Mouse (Mus musculus) forebrain, embryonic 15.5 days (tissue): ENCODE results near the gene Fam178b. TPM values are rescaled to one million over a fixed set of nuclear protein-coding genes. Genes with fewer than 3 reads are reported as not detected.
"Not testable (repeated sequence)": the region's sequence is repeated elsewhere in the genome, so short reads cannot be mapped to it uniquely, and the experiment has no call there.

Experiments used
- ATAC-seq: fragments of 200-750 bp; cut with Nextera tagmentation; replicated peaks from 2 replicates; pipeline ENCODE4 v1.8.0; 2017; ENCODE audit warnings: mild to moderate bottlenecking, moderate TSS enrichment, moderate library complexity
- H3K27ac ChIP-seq: fragments of 300-500 bp; sonication (generic); replicated peaks from 2 replicates; pipeline ENCODE4 v1.5.1; 2015; ENCODE audit warnings: mild to moderate bottlenecking, inconsistent platforms
- H3K27me3 ChIP-seq: fragments of 300-500 bp; sonication (generic); 2 replicates; pipeline ENCODE4 v1.6.1; 2015; ENCODE audit warnings: inconsistent platforms
- H3K36me3 ChIP-seq: fragments of 300-500 bp; sonication (generic); 2 replicates; pipeline ENCODE4 v1.6.1; 2015; ENCODE audit warnings: mild to moderate bottlenecking, inconsistent platforms
- H3K4me1 ChIP-seq: fragments of 300-500 bp; sonication (generic); 2 replicates; pipeline ENCODE4 v1.6.1; 2015; ENCODE audit warnings: inconsistent platforms
- H3K4me2 ChIP-seq: fragments of 300-500 bp; sonication (generic); replicated peaks from 2 replicates; pipeline ENCODE4 v1.6.1; 2015; ENCODE audit warnings: mild to moderate bottlenecking, inconsistent platforms
- H3K4me3 ChIP-seq: fragments of 300-500 bp; sonication (generic); 2 replicates; pipeline ENCODE4 v1.5.1; 2015; ENCODE audit warnings: mild to moderate bottlenecking, inconsistent platforms
- H3K9ac ChIP-seq: fragments of 300-500 bp; sonication (generic); replicated peaks from 2 replicates; pipeline ENCODE4 v1.6.1; 2015; ENCODE audit warnings: mild to moderate bottlenecking, inconsistent platforms
- H3K9me3 ChIP-seq: fragments of 300-500 bp; sonication (generic); 2 replicates; pipeline ENCODE4 v1.6.1; 2016; ENCODE audit warnings: inconsistent platforms
- WGBS: fragments of 180-500 bp; shearing (Covaris S2); methylation state at CpG from one replicate; pipeline ENCODE4 v1.1.7; 2015; ENCODE audit warnings: mixed read lengths; 5-methylcytosine and 5-hydroxymethylcytosine counted together
- polyA plus RNA-seq: library from polyadenylated mRNA; unstranded; fragments of >200 nt; fragmentation: Nextera tagmentation; extraction: Ambion mirVana; gene quantifications from 2 replicates; pipeline ENCODE4 v1.2.1, GENCODE M21; 2015

Fam178b gene
- polyA plus RNA-seq, 1 experiment from 2014 or later, result not detected

- Histone ChIP-seq H3K27ac (no peak overlapping the region), H3K27me3 (no peaks in the 10 kb centered on the region), H3K9ac (peak overlapping the region; percentile 76; the same call in 1 of the 2 replicates), H3K4me2 (peak overlapping the region; percentile 64), H3K4me1 (peaks cover 43% of the 10 kb centered on the region), H3K36me3 (peaks cover 29% of the 10 kb centered on the region), H3K4me3 (peak overlapping the region; percentile 57), H3K9me3 (no peaks in the 10 kb centered on the region)
- WGBS, result 66% methylated on average over 19 of the region's 19 CpGs
- no peak for ATAC-seq
These were observed 137.0 kb downstream of the Fam178b start for GRCm38 (mm10) chr1:36545845-36546600.

DNA sequence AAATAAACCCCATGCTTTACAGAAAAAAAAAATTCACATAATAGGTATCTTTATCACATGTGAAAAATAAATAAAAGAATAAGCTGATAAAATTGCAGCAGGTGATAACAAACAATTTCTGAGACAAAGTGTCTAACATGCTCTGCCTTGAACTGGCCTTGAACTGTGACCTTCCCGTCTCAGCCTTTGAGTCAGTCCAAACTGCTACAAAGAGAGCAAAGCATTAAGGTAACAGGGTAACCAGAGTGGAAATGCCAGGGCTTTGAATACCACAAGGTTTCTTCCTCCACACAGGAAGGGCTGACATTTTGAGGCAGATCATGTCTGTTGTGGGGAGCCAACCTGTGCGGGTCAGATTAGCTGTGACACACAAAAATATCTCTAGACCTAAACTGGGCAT is 137.6 kb downstream of the Fam178b start:
- Histone ChIP-seq H3K27me3 (no peaks in the 10 kb centered on the region), H3K27ac (no peak overlapping the region), H3K9ac (no peak overlapping the region), H3K4me2 (no peak overlapping the region), H3K4me3 (no peak overlapping the region), H3K36me3 (peaks cover 28% of the 10 kb centered on the region), H3K9me3 (no peaks in the 10 kb centered on the region), H3K4me1 (peaks cover 40% of the 10 kb centered on the region)
- WGBS, result 82% methylated on average over 2 of the region's 2 CpGs
- ATAC-seq, result no peak

- H3K27ac ChIP-seq, result no peak overlapping the region
- H3K9me3 ChIP-seq, result no peaks in the 10 kb centered on the region
- peaks cover 21% of the 10 kb centered on the region for H3K4me1 ChIP-seq
- ATAC-seq, result no peak
- H3K27me3 ChIP-seq, result no peaks in the 10 kb centered on the region
- H3K9ac ChIP-seq, result no peak overlapping the region
- H3K4me3 ChIP-seq, result no peak overlapping the region
- peaks cover 17% of the 10 kb centered on the region for H3K36me3 ChIP-seq
- 92% methylated on average over 9 of the region's 9 CpGs for WGBS
- H3K4me2 ChIP-seq, result no peak overlapping the region
These were observed 140.1 kb downstream of the Fam178b start for GRCm38 (mm10) chr1:36542925-36543324.

- WGBS, result 89% methylated on average over 16 of the region's 16 CpGs
- H3K9ac ChIP-seq, result no peak overlapping the region
- H3K4me2 ChIP-seq, result no peak overlapping the region
- ATAC-seq, result no peak
- H3K4me1 ChIP-seq, result peaks cover 19% of the 10 kb centered on the region
- H3K9me3 ChIP-seq, result no peaks in the 10 kb centered on the region
- no peak overlapping the region for H3K27ac ChIP-seq
- no peaks in the 10 kb centered on the region for H3K27me3 ChIP-seq
- H3K36me3 ChIP-seq, result peaks cover 17% of the 10 kb centered on the region
- no peak overlapping the region for H3K4me3 ChIP-seq
These were observed 141.1 kb downstream of the Fam178b start for GRCm38 (mm10) chr1:36541844-36542243.

DNA sequence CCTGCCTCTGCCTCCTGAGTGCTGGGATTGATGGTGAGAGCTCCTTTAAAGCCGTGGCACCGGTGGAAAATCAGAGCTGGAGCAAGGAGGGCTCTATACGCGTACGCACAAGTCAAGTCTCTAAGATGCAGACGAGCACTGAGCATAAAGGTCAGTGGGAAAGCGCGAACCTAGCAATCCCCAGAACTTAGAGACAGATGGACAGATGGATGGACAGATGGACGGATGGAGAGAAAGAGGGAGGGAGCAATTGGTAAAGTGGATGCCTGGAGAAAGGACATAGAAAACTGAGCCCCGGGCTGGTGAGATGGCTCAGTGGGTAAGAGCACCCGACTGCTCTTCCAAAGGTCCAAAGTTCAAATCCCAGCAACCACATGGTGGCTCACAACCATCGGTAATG is 142.2 kb downstream of the Fam178b start:
- H3K27ac ChIP-seq, result no peak overlapping the region
- no peak for ATAC-seq
- no peak overlapping the region for H3K4me3 ChIP-seq
- 93% methylated on average over 12 of the region's 12 CpGs for WGBS
- H3K36me3 ChIP-seq, result peaks cover 17% of the 10 kb centered on the region
- H3K4me1 ChIP-seq, result peaks cover 10% of the 10 kb centered on the region; the same call in 1 of the 2 replicates
- H3K27me3 ChIP-seq, result no peaks in the 10 kb centered on the region
- H3K4me2 ChIP-seq, result no peak overlapping the region
- H3K9me3 ChIP-seq, result no peaks in the 10 kb centered on the region
- no peak overlapping the region for H3K9ac ChIP-seq

- ATAC-seq, result no peak
- H3K9me3 ChIP-seq, result no peaks in the 10 kb centered on the region
- H3K4me1 ChIP-seq, result peaks cover 6% of the 10 kb centered on the region; the same call in 1 of the 2 replicates
- no peaks in the 10 kb centered on the region for H3K27me3 ChIP-seq
- H3K4me2 ChIP-seq, result no peak overlapping the region
- no peak overlapping the region for H3K27ac ChIP-seq
- 88% methylated on average over 11 of the region's 11 CpGs for WGBS
- H3K36me3 ChIP-seq, result peaks cover 17% of the 10 kb centered on the region
- H3K9ac ChIP-seq, result no peak overlapping the region
- no peak overlapping the region for H3K4me3 ChIP-seq
These were observed 142.9 kb downstream of the Fam178b start for GRCm38 (mm10) chr1:36540132-36540531.

DNA sequence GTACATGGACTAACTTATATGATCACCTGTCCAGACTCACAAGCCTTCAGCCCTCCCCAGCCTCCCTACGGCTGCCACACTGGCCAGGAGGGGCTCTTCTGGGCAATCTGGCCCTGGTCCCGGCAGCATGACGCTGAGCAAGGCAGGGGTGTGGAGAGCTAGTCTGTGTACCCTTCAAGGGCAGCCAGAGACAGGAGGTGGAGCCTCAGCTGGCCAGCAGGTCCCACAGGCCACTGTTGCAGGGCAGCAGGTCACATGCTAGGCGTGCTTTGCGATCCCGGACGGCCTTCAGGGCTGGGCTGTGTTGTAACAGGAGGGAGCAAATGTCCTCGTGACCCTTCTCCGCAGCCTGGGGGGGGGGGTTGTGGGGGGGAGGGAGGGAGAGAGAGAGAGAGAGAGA is 143.8 kb downstream of the Fam178b start, which contains the start of gene Gm42417:
Gene Gm42417 (minus strand): TSS at position 244 of the 400 bp plus-strand sequence.
- no peak for ATAC-seq
- Histone ChIP-seq H3K4me1 (peaks cover 6% of the 10 kb centered on the region; the same call in 1 of the 2 replicates), H3K36me3 (peaks cover 17% of the 10 kb centered on the region), H3K9me3 (no peaks in the 10 kb centered on the region), H3K27ac (no peak within 1 kb of the TSS), H3K4me2 (no peak within 1 kb of the TSS), H3K4me3 (no peak within 1 kb of the TSS), H3K27me3 (no peaks in the 10 kb centered on the region), H3K9ac (no peak within 1 kb of the TSS)
- 73% methylated on average over 9 of the region's 9 CpGs for WGBS

DNA sequence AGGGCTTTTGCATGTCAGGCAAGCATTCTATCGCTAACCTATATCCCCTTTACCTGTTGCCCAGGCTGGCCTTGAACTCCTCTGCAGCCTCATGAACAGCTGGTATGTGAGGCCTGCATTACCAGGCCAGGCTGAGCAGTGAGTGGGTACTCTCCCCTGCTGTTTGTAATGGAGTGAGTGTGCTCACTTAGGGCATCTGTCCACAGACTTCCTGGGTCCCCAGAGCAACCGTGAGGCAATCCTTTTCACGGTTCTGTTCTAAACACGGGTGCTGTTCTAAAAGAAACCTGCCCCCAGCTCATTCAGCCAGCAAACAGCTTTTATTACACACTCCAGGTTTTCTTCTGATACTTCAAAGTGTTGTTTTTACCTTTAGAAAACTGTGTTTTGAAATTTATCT is 144.3 kb downstream of the Fam178b start:
- Histone ChIP-seq H3K4me2 (no peak overlapping the region), H3K9ac (no peak overlapping the region), H3K9me3 (no peaks in the 10 kb centered on the region), H3K27ac (no peak overlapping the region), H3K36me3 (peaks cover 17% of the 10 kb centered on the region), H3K27me3 (no peaks in the 10 kb centered on the region), H3K4me3 (no peak overlapping the region), H3K4me1 (peaks cover 6% of the 10 kb centered on the region; the same call in 1 of the 2 replicates)
- ATAC-seq, result no peak
- 82% methylated on average over 4 of the region's 4 CpGs for WGBS

- ATAC-seq, H3K9ac ChIP-seq, H3K4me3 ChIP-seq, H3K9me3 ChIP-seq, H3K27ac ChIP-seq, H3K4me2 ChIP-seq, H3K4me1 ChIP-seq, H3K27me3 ChIP-seq: not testable (repeated sequence)
- 94% methylated on average over 9 of the region's 9 CpGs for WGBS
- H3K36me3 ChIP-seq, result peaks cover 15% of the 10 kb centered on the region
These were observed 146.2 kb downstream of the Fam178b start, which contains the start of gene Ankrd23 for GRCm38 (mm10) chr1:36536783-36537182. Gene Ankrd23 (minus strand): TSS chr1:36536883.

DNA sequence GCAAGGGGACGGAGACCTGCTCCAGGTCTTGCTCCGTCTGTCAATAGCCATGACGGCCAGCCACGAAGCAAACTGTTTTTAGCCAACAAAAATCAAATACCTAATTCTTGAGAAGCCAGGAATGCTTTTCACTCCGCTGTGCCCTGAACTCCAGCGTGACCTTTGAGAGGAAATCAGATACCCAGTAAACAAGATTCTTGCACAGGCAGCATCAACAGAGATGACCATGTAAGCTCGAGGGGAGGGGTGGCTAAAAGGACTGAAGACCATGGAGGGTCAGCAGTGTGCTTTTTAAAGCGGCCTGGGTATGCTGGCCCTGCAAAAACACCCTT is 146.6 kb downstream of the Fam178b start:
- H3K4me1 ChIP-seq, result peaks cover 6% of the 10 kb centered on the region; the same call in 1 of the 2 replicates
- no peaks in the 10 kb centered on the region for H3K9me3 ChIP-seq
- no peak for ATAC-seq
- peaks cover 11% of the 10 kb centered on the region for H3K36me3 ChIP-seq
- H3K27ac ChIP-seq, result no peak overlapping the region
- H3K9ac ChIP-seq, result no peak overlapping the region
- 88% methylated on average over 8 of the region's 8 CpGs for WGBS
- no peaks in the 10 kb centered on the region for H3K27me3 ChIP-seq
- H3K4me2 ChIP-seq, result no peak overlapping the region
- H3K4me3 ChIP-seq, result no peak overlapping the region

- Histone ChIP-seq H3K27ac (no peak overlapping the region), H3K36me3 (0 out of 2 replicates have a peak, but pooled peaks cover 7% of the 10 kb centered on the region), H3K4me3 (no peak overlapping the region), H3K4me1 (peaks cover 6% of the 10 kb centered on the region; the same call in 1 of the 2 replicates), H3K9ac (no peak overlapping the region), H3K4me2 (no peak overlapping the region), H3K9me3 (no peaks in the 10 kb centered on the region), H3K27me3 (no peaks in the 10 kb centered on the region)
- ATAC-seq, result no peak
- WGBS, result 88% methylated on average over 11 of the region's 11 CpGs
These were observed 147.2 kb downstream of the Fam178b start for GRCm38 (mm10) chr1:36535477-36536396.

GRCm38 (mm10) chr1:36534595-36535058 is 148.4 kb downstream of the Fam178b start:
- 89% methylated on average over 6 of the region's 6 CpGs for whole genome bisulfite sequencing

More at GRCm38 (mm10) chr1:36534595-36535058, 148.4 kb downstream of the Fam178b start:
- H3K27me3 ChIP-seq, result no peaks in the 10 kb centered on the region
- no peak overlapping the region for H3K4me2 ChIP-seq
- H3K9me3 ChIP-seq, result no peaks in the 10 kb centered on the region
- no peak overlapping the region for H3K9ac ChIP-seq
- H3K4me1 ChIP-seq, result peaks cover 15% of the 10 kb centered on the region
- ATAC-seq, result no peak
- H3K36me3 ChIP-seq, result no peaks in the 10 kb centered on the region
- no peak overlapping the region for H3K27ac ChIP-seq
- no peak overlapping the region for H3K4me3 ChIP-seq
